Mouse (Mus musculus) spleen, postnatal 4 days (tissue): ENCODE measurements around the gene Foxn1.
A peak's percentile ranks its signal among the peaks of the same experiment; 100 is the strongest.

ENCODE experiments used
- DNase-seq, 2 experiments: peaks; one replicate each; pipeline ENCODE4 v3.0.0; 2022; ENCODE audit warnings: low spot score in 2 of 2

Gene Foxn1

DNA sequence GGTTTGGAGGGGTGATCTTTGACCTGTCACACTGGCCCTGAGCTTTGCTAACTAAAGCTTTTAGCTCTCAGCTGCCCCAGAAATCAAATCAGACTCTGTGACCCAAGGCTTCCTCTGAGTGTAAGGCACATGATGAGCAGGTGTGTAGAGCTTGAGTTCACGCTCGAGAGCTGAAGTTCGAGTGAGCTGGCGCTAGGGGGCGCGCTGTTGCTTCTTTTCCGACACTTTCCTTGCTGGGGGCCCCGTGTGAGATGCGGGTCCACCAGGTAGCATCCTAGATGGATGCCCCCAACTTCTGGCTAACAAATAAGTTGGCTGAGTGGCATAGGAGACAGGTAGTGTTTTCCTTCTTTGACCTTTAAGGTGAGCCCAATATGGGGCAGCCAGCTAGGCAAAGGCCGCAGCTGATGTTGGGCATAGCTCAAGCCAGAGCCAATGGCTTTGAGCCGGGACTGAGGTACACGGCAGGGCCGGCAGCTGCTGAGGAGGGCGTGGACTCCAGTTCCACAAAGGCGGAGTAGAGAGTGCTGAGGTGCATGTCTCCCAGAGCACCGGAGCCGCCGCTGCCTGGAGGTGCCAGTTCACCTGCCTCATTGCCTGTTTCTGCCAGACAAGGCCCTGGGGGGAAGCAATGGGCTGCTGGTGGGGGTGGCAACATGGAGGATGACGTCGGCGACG is 27.9 kb downstream of the Foxn1 start:
- peak; percentile 56 to 81 for DNase-seq

DNA sequence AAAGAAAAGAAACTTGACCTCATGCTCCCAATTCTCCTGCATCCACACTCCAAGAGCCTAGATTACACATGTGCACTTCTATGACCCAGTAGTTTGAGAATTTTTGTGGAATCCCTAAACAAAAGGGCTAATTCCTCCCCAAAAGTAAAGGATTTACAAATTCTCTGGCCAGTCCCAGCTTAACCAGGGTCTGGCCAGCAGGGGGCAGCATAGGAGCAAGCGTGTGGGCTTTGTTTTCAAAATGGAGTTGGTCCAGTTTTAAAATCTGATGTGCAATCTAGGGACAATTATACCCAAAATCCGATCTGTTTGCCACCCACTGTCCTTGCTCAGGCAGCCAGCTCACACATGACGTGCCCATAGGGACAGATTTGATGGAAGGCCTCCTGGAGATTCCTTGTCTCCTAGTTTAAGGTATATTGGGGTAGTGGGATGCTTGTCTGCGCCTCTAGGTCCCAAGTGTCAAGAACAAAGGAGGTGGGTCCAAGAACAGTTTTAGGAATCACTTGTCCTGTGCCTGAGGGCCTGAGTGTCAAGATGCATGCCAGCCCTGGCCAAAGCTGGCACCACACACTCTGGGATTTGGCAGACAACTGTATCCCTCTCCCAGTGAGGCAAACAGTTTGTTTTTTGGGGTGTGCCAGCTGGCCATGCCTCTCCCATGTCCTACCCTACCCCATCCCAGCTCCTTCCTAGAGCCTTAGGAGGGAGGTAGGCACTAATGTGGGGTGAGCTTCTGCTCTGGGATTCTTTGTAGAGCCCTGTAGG is 30.7 kb downstream of the Foxn1 start:
- peak; percentile 66 to 92 for DNase-seq

DNA sequence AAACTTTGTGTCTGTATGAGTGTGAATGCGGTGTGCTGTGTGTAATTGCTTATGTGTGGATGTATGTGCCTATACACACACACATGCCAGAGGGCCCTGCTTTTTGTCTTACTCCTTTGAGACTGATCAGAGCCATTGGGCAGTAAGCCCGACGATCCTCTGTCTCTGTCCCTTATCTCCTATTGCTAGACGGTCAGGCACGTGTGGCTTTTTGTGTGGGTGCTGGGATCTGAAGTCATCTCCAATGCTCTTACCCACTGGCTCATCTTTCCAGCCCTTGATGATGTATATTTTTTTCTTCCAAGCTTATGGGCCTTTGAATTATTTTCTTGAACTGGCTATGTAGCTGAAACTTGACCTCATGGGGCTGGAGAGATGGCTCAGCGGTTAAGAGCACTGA is 31.5 kb downstream of the Foxn1 start:
- DNase-seq = no peak

DNA sequence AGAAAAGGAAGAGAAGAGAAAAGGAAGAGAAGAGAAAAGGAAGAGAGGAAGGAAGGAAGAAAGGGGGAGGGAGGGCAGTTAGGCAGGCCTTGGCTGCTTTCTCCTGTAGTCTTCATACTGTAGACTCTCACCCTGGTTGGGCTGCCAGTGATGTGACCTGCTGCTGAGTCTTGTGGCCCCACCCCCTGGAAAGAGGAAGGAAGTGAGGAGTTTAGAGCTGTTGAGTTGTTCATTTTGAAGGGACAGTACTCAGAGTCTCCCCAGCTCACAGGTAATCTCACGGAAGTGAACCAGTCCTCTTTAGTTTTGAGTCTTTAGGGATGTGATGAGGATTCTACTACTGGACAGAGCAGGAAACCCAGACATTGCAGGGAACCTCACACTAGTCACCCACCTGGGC is 33.3 kb downstream of the Foxn1 start:
- peak in 1 of 2 experiments; percentile 56 for DNase-seq

DNA sequence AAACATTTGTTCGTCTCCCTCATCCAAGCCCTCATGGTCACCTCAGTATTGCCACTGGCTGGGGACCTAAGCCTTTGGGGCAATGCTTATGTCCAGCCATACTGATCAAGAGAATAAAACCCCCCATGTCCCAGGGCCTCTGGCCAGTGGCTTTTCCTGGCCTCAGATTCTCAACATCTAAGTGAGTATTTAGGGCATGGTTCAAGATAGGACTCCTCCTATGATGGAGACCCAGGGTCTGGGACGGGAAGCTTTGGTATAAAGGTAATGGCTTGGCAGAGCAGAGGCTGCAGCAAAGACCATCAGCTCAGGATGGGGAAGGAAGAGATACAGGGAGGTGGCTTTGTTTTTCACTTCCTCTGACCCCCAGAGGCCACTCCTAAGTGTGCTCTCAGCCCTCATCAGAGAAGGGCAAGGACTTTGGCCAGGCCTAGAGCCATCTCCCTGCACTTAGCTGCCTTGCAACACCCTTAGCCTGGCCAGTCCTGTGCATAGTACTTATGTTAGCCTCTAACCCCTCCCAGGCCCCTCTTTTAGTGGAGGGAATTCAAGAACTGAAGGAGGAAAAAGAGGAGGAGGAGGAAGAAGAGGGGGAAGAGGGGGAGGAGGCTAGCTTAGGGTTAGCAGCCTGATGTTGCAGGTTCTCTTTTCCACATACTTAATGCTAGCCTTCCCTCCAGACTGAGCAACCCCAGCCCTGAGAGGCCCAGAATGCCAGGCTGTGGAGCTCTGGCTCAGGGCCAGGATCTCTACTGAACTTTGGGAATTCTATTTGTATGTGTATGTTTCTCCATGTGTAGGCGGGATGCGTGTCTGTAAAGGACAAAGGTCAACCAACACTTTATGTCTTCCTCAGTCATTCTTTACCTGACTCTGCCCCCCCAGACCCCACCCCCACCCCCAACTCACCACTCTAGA is 36.7 kb downstream of the Foxn1 start:
- peak in 1 of 2 experiments; percentile 27 for DNase-seq

DNA sequence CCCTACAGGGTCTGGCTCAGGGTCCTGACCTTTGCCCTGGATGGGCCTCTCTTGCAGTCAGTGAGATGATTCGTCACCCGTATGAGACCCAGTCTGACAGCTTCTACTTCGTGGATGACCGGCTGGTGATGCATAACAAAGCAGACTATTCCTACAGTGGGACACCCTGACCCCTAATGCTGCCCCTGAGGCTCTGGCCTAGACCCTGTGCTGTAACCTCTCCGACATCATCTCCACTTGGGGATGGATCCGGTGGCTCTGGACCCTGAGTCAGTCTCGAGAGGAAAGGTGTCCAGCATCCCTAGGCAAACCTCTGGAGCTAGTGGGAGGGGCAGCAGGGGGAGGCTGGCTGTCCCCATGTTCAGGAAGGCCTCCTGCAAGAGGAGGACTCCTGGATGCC is 37.9 kb downstream of the Foxn1 start:
- no peak for DNase-seq

DNA sequence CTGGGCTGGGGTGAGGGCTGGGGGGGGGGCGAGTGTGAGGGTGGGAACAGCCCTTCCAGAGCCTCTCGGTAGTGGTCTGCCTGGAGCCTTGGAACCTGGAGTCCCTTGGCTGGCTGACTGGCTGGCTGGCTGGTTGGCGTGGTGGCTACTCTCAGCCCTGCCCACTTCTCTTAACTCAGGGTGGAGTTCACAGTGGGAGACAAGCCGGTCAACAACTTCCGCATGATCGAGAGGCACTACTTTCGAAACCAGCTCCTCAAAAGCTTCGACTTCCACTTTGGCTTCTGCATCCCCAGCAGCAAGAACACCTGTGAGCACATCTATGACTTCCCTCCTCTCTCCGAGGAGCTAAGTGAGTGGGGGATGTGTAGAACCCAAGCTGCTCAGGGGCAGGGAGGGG is 38.5 kb downstream of the Foxn1 start:
- DNase-seq = peak; percentile 37 to 67

DNA sequence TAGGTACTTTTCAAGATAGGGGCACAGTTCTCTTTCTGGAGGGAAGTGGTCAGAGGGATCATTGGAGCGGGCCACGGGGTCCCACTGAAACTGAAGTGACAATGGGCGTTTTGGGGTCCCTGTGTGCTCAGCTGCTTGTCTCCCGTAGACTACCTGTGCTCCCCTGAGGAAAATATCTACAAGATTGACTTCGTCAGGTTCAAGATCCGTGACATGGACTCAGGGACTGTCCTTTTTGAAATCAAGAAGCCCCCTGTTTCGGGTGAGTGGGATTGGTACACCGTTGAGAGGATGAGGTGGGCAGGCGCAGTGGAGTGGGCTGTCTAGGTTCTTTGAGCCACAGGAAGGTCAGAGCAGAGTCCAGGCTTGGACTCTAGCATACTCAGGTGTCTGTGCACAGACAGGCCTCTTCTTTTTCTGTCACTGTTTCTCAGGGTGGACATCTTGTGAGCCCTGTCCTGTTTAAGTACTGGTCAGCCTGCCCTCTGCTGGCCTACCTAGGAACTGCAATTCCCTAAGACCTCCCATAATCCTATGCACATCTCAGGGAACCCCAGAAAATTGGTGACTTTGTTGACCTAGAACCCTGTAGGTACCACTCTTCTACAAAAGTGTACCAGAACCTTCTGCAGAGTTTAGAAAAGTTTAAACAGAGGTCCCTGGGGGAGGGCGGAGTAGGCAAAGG is 39.1 kb downstream of the Foxn1 start:
- DNase-seq = peak; percentile 79 to 92

DNA sequence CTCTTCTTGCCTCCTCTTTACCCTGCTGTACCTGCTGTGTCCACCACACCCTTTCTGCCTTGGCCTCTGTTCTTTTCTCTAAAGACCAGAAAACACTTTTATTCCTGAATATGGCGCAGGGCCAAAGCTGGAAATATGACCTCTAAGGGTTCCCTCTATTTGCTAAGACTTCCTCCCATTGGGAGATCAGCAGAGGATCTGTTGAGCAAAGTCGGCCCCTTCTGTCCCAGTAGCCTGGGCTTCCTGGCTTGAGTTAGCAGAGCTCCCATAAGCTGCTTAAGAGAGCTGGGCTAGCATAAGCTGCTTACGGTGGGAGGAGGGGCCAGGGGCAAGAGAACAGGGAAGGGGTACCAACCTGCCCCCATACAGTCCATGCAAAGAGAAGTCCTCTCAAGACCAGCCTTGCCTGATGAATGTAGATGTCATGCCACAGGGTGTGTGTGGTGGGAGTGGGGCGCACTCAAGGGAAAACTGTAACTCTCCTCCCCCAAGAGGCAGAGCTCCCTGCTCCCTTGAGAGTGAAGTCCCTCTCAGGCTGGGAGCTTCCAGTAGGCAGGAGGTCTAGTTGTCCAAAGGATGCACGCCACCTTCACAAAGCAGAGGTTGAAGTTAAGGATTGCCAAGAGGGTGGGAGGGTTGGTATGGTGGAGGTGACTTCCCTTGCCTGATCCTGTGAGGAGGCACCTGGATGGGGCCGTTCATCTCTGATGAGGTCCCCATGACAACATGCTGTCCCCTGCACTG is 39.9 kb downstream of the Foxn1 start:
- no peak for DNase-seq

DNA sequence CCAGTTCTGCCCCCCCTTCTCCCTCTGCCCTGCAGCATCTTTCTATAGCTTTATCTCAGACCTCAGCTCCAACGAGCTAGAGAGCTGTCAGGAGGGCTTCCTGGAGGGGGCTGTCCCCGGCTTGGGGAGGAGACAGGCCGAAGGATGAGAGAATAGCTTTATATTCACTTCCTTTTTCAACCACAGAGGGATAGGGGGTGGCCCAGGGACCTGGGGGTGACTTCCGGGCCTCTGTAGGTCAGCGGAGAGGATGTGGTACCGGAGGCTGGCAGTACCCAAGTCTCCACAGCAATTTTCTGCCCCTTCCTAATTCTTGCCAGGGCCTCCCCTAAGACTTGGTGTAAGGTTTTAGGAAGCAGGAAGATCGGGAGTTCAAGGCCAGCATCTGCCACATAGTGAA is 40.6 kb downstream of the Foxn1 start:
- peak; percentile 59 to 76 for DNase-seq

DNA sequence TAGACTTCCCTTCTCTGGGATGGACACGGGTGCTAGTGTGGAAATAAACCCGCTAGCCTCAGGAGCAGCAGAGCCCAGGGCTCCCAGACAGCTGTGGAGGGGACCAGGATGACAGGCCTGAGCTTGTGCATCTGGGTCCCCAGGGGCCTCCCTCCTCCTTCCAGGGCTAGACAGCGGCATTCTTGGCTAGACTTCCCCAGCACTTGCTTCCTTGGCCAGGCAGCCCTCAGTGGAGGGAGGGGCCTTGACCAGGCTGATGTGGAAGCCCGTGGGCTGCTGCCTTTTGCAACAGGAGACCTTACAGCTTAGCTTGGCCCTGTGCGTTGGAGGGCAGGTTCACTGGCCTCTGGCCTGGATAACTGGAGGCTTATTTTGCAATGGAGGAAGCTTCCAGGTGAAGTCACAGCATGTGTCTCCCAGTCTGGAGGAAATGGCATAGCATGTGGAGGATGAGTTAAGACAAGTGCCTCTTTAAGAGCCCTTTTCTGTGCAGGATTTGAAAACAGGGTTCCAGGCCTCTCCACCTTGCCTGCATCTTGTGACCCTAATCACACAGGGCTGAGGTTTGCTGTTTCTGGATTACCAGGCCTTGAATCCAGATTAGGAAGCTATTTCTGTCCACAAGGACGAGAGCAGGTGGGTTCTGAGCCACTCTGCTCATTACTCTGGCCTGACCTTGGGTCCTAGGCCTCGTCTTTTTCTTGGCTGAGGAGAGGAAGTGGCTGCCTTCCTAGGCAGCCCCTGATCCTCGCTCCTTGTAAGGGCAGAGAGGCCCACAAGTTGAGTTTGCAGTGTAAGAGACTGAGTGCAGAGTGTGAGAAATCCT is 41.3 kb downstream of the Foxn1 start:
- peak; percentile 42 to 73 for DNase-seq

DNA sequence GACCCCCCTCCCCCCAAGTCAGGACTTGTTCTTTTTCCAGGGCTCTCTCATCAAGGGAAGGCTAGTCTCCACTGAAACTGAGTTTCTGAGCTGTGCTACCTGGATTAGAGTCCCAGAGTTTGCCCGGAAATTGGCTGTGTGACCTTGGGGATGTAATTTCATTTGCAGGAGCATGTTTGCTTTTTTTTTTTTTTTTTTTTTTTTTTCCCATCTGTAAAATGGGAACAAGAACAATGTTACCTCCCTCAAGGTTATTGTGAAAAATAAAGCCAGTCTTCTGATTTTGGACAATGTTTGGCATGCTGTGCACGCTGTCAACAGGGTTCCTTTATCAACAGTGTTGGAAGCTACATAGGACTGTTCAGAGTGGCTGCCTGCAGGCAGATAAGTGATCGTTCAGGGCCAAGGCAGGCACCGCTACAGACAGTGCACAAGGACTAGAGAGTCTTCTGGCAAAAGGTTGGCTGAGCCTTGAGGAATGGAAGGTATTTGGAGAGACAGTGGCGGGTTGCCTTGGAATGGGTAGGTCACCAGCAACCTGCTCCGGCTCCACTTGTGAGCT is 41.9 kb downstream of the Foxn1 start:
- DNase-seq = peak in 1 of 2 experiments; percentile 51

DNA sequence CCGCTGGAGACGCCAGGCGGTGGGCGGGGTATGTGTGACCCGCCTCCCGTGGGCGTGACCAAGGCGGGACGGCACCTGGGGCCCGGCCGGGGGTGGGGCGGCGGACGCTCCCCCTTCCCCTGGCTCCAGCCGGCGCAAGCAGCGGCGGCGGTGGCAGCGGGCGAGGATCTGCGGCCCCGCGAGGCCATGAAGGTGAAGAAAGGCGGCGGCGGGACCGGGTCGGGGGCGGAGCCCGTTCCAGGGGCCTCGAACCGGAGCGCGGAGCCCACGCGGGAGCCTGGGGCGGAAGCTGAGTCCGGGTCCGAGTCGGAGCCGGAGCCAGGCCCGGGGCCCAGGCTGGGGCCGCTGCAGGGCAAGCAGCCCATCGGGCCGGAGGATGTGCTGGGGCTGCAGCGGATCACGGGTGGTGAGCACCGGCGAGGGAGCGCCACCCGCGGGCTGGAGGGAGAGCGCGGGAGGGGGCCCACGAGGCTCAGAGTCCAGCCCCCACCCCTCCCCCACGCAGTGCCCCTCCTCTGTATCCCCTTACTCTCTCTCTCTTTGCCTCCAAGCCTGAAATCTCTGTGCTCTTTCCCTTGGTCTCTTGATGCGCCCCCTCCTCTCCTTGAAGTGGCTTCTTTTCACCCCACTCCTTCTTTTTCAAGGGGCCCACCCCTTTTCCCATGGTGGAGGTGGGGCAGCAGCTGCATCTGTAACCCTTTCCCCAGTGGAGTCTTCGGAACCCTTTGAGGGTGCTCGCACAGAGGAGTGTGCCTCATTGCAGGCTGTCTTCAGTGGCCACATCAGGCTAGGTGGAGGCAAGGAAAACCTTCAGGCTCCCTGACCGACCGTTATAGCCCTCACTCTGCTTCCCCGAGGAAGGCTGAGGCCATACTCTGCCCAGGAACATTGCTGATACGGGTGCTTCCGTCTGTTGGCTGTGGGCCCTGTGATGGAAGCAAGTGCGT is 42.7 kb downstream of the Foxn1 start, which contains the start of gene Unc119:
Gene Unc119 (plus strand): TSS at position 102 of the 947 bp plus-strand sequence.
- peak; percentile 83 to 92 for DNase-seq

DNA sequence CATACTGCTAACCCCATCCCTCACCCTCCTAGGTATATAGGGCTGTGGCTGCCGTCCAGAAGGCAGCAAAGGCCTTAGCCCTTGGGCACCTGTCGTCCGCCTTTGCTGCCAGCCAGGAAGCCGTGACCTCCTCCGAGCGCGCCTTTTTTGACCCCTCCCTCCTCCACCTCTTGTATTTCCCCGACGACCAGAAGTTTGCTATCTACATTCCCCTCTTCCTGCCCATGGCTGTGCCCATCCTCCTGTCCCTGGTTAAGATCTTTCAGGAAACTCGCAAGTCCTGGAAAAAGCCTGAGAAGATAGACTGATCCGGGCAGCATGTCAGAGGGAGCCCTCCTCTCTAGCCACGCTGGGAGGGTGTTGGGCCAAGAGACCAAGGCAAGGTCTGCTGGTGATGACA is 44.7 kb downstream of the Foxn1 start:
- peak in 1 of 2 experiments; percentile 56 for DNase-seq

DNA sequence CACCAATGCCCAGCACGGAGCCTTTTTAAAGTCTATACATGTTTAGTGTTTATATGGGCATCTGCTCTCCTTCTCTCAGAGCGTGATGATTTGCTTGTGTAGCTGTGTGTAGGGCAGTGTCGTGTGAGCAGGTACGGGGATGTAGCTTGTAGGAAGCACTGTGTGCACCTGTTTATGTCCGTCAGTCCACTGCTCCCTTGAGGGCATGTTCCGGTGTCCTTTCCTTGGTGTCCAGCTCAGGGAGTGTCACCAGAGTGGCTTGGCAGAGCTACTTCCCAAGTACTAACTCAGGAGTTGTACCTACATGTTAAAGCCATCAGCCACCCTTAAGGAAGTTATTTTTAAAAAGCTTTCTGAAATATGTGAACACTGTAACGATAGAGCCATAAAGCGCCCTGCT is 49.3 kb downstream of the Foxn1 start:
- no peak for DNase-seq

DNA sequence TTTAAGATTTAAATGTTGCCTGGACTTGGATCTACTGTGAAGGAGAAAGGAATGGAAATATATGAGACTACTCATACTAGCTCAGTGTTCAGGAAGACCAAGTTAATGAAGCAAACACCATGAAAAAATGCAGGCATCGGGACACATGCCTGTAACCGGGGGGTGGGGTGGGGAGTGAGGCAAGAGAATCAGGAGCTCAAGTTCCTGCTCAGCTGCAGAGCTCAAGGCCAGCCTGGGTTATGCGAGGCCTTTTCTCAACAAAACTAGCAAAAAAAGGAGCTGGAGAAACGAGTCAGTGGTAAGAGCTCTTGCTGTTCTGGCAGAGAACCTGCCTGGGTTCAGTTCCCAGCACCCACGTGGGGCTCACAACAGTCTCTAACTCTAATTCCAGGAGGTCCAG is 52.4 kb downstream of the Foxn1 start:
- no peak for DNase-seq

DNA sequence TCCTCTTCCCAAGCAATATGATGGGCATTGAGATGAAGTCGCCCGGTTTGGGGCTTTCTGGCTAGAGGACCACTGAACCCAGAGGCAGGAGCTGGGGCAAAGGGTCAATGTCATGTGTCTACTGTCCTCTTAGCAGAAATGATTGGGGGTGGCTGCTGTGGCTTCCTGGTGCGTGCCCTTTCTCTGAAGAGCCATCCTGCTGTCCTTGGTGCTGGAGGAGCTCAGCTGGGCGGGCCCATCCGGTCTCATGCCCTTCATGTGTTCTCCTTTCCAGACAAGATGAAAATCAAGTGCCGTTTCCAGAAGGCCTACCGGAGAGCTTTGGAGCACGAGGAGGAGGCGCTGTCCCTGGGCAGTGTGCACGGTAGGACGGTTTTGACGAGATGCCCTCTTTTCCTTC is 53.7 kb downstream of the Foxn1 start:
- no peak for DNase-seq

DNA sequence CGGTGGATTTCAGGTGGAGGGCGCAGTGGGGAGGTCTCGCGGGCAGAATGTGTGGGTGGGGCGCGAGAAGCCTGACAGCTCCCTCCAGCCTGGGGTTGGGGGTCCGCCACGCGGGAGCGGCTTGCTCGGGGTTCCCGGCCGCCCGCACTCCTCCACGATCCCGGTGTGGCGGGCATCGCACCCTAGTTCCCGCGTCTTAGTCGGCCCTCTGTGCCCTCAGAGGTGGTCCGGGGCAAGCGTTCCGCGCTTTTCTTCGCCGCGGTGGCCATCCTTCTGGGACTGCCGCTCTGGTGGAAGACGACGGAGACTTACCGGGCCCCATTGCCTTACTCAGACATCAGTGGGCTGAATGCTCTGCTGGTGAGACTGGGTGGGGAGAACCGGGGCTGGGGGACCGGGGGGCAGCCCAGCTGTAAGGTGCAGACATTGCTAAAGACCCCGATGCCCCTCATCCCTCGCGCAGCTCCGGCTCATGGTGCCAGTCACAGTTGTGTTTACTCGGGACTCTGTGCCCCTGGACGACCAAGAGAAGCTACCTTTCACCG is 57.8 kb downstream of the Foxn1 start:
- no peak for DNase-seq
